Mouse (Mus musculus) limb, embryonic 15.5 days (tissue): Measurements from ENCODE around the gene Tm9sf2. TPM values are rescaled to one million over a fixed set of nuclear protein-coding genes. Genes with fewer than 3 reads are reported as not detected.

Experiments used
- ATAC-seq: fragments of 200-750 bp; cut with Nextera tagmentation; 2 replicates; pipeline ENCODE4 v1.8.0; 2017; ENCODE audit warnings: low read depth, moderate TSS enrichment; ENCODE audit not compliant: insufficient number of reproducible peaks, low FRiP score, low TSS enrichment
- H3K27ac ChIP-seq: fragments of 300-500 bp; sonication (generic); 2 replicates; pipeline ENCODE4 v1.5.1; 2015; ENCODE audit warnings: moderate library complexity, mild to moderate bottlenecking, inconsistent platforms
- H3K27me3 ChIP-seq: fragments of 300-500 bp; sonication (generic); 2 replicates; pipeline ENCODE4 v1.6.1; 2015; ENCODE audit warnings: inconsistent platforms
- H3K36me3 ChIP-seq: fragments of 300-500 bp; sonication (generic); 2 replicates; pipeline ENCODE4 v1.6.1; 2015; ENCODE audit warnings: inconsistent platforms
- H3K4me1 ChIP-seq: fragments of 300-500 bp; sonication (generic); 2 replicates; pipeline ENCODE4 v1.6.1; 2015; ENCODE audit warnings: inconsistent platforms
- H3K4me2 ChIP-seq: fragments of 300-500 bp; sonication (generic); 2 replicates; pipeline ENCODE4 v1.6.1; 2015; ENCODE audit warnings: mild to moderate bottlenecking, inconsistent platforms
- H3K4me3 ChIP-seq: fragments of 300-500 bp; sonication (generic); 2 replicates; pipeline ENCODE4 v1.5.1; 2015; ENCODE audit warnings: mild to moderate bottlenecking, inconsistent platforms
- H3K9ac ChIP-seq: fragments of 300-500 bp; sonication (generic); 2 replicates; pipeline ENCODE4 v1.6.1; 2015; ENCODE audit warnings: inconsistent platforms
- H3K9me3 ChIP-seq: fragments of 300-500 bp; sonication (generic); 2 replicates; pipeline ENCODE4 v1.6.1; 2016; ENCODE audit warnings: inconsistent platforms
- WGBS: fragments of 180-500 bp; shearing (Covaris S2); methylation state at CpG from one replicate; pipeline ENCODE4 v1.1.7; 2015; 5-methylcytosine and 5-hydroxymethylcytosine counted together
- polyA plus RNA-seq: library from polyadenylated mRNA; unstranded; fragments of >200 nt; fragmentation: Nextera tagmentation; extraction: Ambion mirVana; gene quantifications from 2 replicates; pipeline ENCODE4 v1.2.1, GENCODE M21; 2015

Tm9sf2 gene
- polyA plus RNA-seq, 1 experiment from 2014 or later: 169 TPM

- Histone ChIP-seq H3K27ac (no peak overlapping the region), H3K4me1 (peaks cover 9% of the 10 kb centered on the region), H3K36me3 (no peaks in the 10 kb centered on the region), H3K4me3 (no peak overlapping the region), H3K9me3 (no peaks in the 10 kb centered on the region), H3K4me2 (no peak overlapping the region), H3K27me3 (peaks cover 13% of the 10 kb centered on the region; the same call in 1 of the 2 replicates), H3K9ac (no peak overlapping the region)
- no peak for ATAC-seq
- 75% methylated on average over 11 of the region's 11 CpGs for WGBS
Observed at GRCm38 (mm10) chr14:122183974-122184373, 77.1 kb downstream of the Tm9sf2 start.

GRCm38 (mm10) chr14:122188250-122188649, 81.4 kb downstream of the Tm9sf2 start:
- Histone ChIP-seq H3K9ac (no peak overlapping the region), H3K4me2 (no peak overlapping the region), H3K36me3 (no peaks in the 10 kb centered on the region), H3K27ac (no peak overlapping the region), H3K27me3 (peaks cover 20% of the 10 kb centered on the region; the same call in 1 of the 2 replicates), H3K4me1 (no peaks in the 10 kb centered on the region), H3K4me3 (no peak overlapping the region), H3K9me3 (no peaks in the 10 kb centered on the region)
- ATAC-seq: no peak
- 28% methylated on average over 5 of the region's 5 CpGs for WGBS

GRCm38 (mm10) chr14:122189901-122190300, 83.1 kb downstream of the Tm9sf2 start:
- H3K4me2 ChIP-seq: no peak overlapping the region
- no peak overlapping the region for H3K27ac ChIP-seq
- WGBS: 73% methylated on average over 5 of the region's 5 CpGs
- no peak for ATAC-seq
- H3K9me3 ChIP-seq: no peaks in the 10 kb centered on the region
- H3K9ac ChIP-seq: no peak overlapping the region
- no peaks in the 10 kb centered on the region for H3K36me3 ChIP-seq
- no peak overlapping the region for H3K4me3 ChIP-seq
- no peaks in the 10 kb centered on the region for H3K4me1 ChIP-seq
- peaks cover 10% of the 10 kb centered on the region; the same call in 1 of the 2 replicates for H3K27me3 ChIP-seq

GRCm38 (mm10) chr14:122190527-122190926, 83.7 kb downstream of the Tm9sf2 start:
- Histone ChIP-seq H3K27me3 (peaks cover 10% of the 10 kb centered on the region; the same call in 1 of the 2 replicates), H3K4me1 (no peaks in the 10 kb centered on the region), H3K9me3 (no peaks in the 10 kb centered on the region), H3K4me3 (no peak overlapping the region), H3K9ac (no peak overlapping the region), H3K36me3 (no peaks in the 10 kb centered on the region), H3K4me2 (no peak overlapping the region), H3K27ac (no peak overlapping the region)
- 20% methylated on average over 2 of the region's 2 CpGs for WGBS
- no peak for ATAC-seq

GRCm38 (mm10) chr14:122190941-122191510, 84.2 kb downstream of the Tm9sf2 start:
- Histone ChIP-seq H3K4me3 (no peak overlapping the region), H3K4me2 (no peak overlapping the region), H3K9me3 (no peaks in the 10 kb centered on the region), H3K4me1 (no peaks in the 10 kb centered on the region), H3K27me3 (peaks cover 10% of the 10 kb centered on the region; the same call in 1 of the 2 replicates), H3K27ac (no peak overlapping the region), H3K36me3 (no peaks in the 10 kb centered on the region), H3K9ac (no peak overlapping the region)
- 14% methylated on average over 7 of the region's 7 CpGs for WGBS
- no peak for ATAC-seq

GRCm38 (mm10) chr14:122194630-122195029, 87.8 kb downstream of the Tm9sf2 start:
- 94% methylated on average over 8 of the region's 8 CpGs for WGBS
- Histone ChIP-seq H3K36me3 (no peaks in the 10 kb centered on the region), H3K27ac (no peak overlapping the region), H3K4me2 (no peak overlapping the region), H3K4me1 (no peaks in the 10 kb centered on the region), H3K9ac (no peak overlapping the region), H3K9me3 (no peaks in the 10 kb centered on the region), H3K4me3 (no peak overlapping the region), H3K27me3 (peaks cover 12% of the 10 kb centered on the region)
- ATAC-seq: no peak

GRCm38 (mm10) chr14:122196851-122197250, 90.0 kb downstream of the Tm9sf2 start:
- H3K27ac ChIP-seq: no peak overlapping the region
- H3K9ac ChIP-seq: no peak overlapping the region
- no peaks in the 10 kb centered on the region for H3K36me3 ChIP-seq
- no peak overlapping the region for H3K4me2 ChIP-seq
- ATAC-seq: no peak
- peaks cover 7% of the 10 kb centered on the region; the same call in 1 of the 2 replicates for H3K4me1 ChIP-seq
- no peak overlapping the region for H3K4me3 ChIP-seq
- H3K27me3 ChIP-seq: peaks cover 5% of the 10 kb centered on the region
- no peaks in the 10 kb centered on the region for H3K9me3 ChIP-seq
- 80% methylated on average over 6 of the region's 6 CpGs for WGBS

GRCm38 (mm10) chr14:122200247-122200885, 93.5 kb downstream of the Tm9sf2 start:
- no peak for ATAC-seq
- Histone ChIP-seq H3K9me3 (no peaks in the 10 kb centered on the region), H3K4me2 (no peak overlapping the region), H3K4me1 (peaks cover 18% of the 10 kb centered on the region), H3K4me3 (no peak overlapping the region), H3K27ac (no peak overlapping the region), H3K36me3 (no peaks in the 10 kb centered on the region), H3K9ac (no peak overlapping the region), H3K27me3 (peaks cover 22% of the 10 kb centered on the region)
- 23% methylated on average over 14 of the region's 14 CpGs for WGBS

GRCm38 (mm10) chr14:122209177-122209576, 102.3 kb downstream of the Tm9sf2 start:
- no peak overlapping the region for H3K27ac ChIP-seq
- WGBS: 85% methylated on average over 5 of the region's 5 CpGs
- no peaks in the 10 kb centered on the region for H3K9me3 ChIP-seq
- no peak for ATAC-seq
- no peak overlapping the region for H3K4me2 ChIP-seq
- no peak overlapping the region for H3K4me3 ChIP-seq
- peaks cover 6% of the 10 kb centered on the region for H3K27me3 ChIP-seq
- H3K4me1 ChIP-seq: no peaks in the 10 kb centered on the region
- H3K36me3 ChIP-seq: no peaks in the 10 kb centered on the region
- no peak overlapping the region for H3K9ac ChIP-seq

Other genes starting within 250 kb of the Tm9sf2 start
- gene Ubac2, start 228.4 kb upstream of the Tm9sf2 start, polyA plus RNA-seq: 65.2 and 69.5 TPM in 2 replicates
- gene Gpr18, start 191.3 kb upstream of the Tm9sf2 start, polyA plus RNA-seq: 0.15 and 0.30 TPM in 2 replicates
- 3.9 and 5.0 TPM in 2 replicates for gene Gpr183, start 141.8 kb upstream of the Tm9sf2 start, polyA plus RNA-seq
- gene Timm8a2, start 72.4 kb upstream of the Tm9sf2 start, polyA plus RNA-seq: not detected in 2 replicates
- 19.0 and 25.6 TPM in 2 replicates for gene Clybl, start 74.7 kb downstream of the Tm9sf2 start, polyA plus RNA-seq